Mouse (Mus musculus): ENCODE results near the gene Agrn. TPM values are rescaled to one million over a fixed set of nuclear protein-coding genes. Genes with fewer than 3 reads are reported as not detected.

Gene Agrn
- polyA plus RNA-seq, 1 experiment = 8.8 TPM

DNA sequence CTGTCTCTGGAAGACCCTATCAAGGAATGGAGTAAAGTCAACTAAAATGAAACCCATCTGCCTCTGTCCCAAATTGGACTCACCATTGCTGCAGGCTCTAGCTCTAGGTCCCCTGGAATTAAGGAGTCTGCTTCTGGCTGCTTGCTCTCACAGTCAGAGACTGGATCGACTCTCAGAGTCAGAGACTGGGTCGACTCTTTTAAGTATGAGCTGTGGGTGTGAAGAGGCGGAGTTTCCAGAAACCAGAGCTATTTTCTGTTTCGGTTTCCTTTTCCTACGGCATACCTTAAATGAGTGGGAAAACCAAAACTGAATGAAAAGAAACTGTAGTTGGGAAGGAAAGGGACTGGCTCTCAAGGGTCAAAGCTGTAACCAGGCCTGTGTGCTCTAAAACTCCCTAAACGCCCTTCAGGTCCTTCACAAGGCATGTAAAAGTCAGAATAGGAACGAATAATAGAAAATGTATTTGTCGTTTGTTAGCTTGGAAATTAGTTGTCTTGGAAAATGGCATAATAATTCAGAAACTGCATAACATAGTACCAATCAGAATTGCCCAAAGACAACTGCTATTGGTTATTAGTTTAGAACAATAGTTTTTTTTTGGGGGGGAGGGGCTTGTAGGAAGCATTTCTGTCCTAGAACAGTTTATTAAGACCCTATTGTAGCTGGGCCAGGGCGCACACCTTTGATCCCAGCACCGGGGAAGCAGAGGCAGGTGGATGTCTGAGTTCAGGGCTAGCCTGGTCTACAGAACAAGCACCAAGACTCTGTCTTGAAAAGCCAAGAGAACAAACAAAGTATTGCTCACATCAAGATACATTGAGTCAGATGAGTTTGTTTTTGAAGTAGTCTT, 3.6 kb upstream of the Agrn start, which contains the start of gene Isg15:
Gene Isg15 (minus strand): TSS at position 196 of the 853 bp plus-strand sequence.
- Histone ChIP-seq H3K27ac (ENCODE audit: control insufficient read depth, insufficient read depth, low read depth, low read length) (no peak within 1 kb of the TSS; the same call in 1 of the 2 replicates), H3K27me3 (ENCODE audit: control insufficient read depth, insufficient read depth, low read length) (no peaks in the 10 kb centered on the region), H3K36me3 (ENCODE audit: control insufficient read depth, insufficient read depth, low read length) (no peaks in the 10 kb centered on the region), H3K4me1 (ENCODE audit: control insufficient read depth, insufficient read depth, low read length) (peaks cover 7% of the 10 kb centered on the region), H3K4me3 (ENCODE audit: control insufficient read depth, low read depth, low read length) (no peak within 1 kb of the TSS)
- TF ChIP-seq CTCF (IDR thresholded peaks at IDR 0.05; ENCODE audit: control insufficient read depth, insufficient read depth, insufficient replicate concordance, low read depth, low read length) (no peak), POLR2A (IDR thresholded peaks at IDR 0.05; ENCODE audit: control insufficient read depth, low read depth, low read length) (no peak)

DNA sequence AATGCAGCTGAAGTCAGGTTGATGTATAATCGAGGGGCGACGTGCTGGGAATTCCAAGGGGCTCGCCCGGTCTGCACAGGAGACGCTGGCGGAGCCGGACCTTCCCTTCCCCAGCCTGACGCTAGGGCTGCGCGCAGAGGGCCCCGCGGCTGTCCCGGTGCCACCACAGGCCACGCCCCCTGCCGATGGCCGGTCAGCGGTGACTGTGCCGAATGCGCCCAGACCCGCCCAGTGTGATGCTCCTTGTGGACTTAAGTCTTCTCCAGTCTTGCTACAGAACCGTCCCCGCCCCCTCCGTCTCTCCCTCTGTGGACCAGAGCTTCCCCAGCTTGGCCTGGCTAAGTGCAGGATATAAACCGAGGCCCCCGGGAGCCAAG, 529 bp upstream of the Agrn start:
- H3K4me3 ChIP-seq (ENCODE audit: control insufficient read depth, low read depth, low read length) = peak overlapping the region; percentile 60
- H3K27me3 ChIP-seq (ENCODE audit: control insufficient read depth, insufficient read depth, low read length) = no peaks in the 10 kb centered on the region
- peaks cover 6% of the 10 kb centered on the region for H3K4me1 ChIP-seq (ENCODE audit: control insufficient read depth, insufficient read depth, low read length)
- TF ChIP-seq CTCF (IDR thresholded peaks at IDR 0.05; ENCODE audit: control insufficient read depth, insufficient read depth, insufficient replicate concordance, low read depth, low read length) = no peak
- no peak for TF ChIP-seq POLR2A (IDR thresholded peaks at IDR 0.05; ENCODE audit: control insufficient read depth, low read depth, low read length)
- H3K36me3 ChIP-seq (ENCODE audit: control insufficient read depth, insufficient read depth, low read length) = no peaks in the 10 kb centered on the region
- peak overlapping the region; percentile 5; the same call in 1 of the 2 replicates for H3K27ac ChIP-seq (ENCODE audit: control insufficient read depth, insufficient read depth, low read depth, low read length)

DNA sequence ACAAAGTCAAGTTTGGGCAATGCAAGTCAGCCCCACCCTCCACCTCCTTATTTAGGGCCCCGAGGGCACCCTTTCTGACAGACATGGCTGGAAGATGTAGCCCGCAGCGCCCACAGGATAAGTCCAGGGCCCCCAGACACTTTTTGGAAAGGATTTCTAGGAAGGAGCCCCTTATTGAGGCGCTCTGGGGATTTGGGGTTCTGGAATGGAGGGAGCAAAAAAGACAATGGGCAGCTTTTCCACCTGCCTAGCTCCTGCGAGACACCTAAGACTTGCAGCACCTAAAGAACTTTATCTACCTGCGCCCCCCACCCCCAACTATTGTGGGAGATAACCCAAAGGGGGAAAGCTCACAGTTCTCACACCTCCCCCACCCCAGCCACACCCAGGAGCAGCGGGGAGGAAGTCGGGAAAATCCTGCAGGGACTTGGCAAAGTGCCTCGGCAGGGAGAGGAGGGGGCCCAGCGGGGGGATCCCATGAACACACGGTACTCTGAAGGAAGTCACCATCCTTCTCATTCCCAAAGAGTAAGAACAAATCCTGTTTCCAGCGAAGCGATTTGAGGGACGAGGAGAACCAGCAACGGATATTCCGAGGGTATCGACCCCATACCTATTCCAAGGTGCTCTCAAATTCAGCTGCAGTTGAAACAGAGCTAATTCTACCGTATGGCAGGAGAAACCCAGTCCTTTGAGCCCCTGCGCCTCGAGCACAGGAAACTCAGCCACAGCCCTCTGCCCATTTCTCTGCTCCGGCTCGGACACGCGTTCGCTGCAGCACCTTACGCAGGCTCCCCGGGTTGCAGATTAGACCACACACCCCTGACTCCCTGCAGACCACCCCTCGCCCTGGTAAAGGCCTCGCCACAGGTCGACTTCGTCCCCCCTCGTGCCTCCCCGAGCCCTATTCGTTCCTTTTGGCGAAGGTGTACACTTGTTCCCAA, 1.1 kb downstream of the Agrn start:
- peaks cover 6% of the 10 kb centered on the region for H3K4me1 ChIP-seq (ENCODE audit: control insufficient read depth, insufficient read depth, low read length)
- H3K36me3 ChIP-seq (ENCODE audit: control insufficient read depth, insufficient read depth, low read length) = no peaks in the 10 kb centered on the region
- H3K27me3 ChIP-seq (ENCODE audit: control insufficient read depth, insufficient read depth, low read length) = no peaks in the 10 kb centered on the region
- TF ChIP-seq POLR2A (IDR thresholded peaks at IDR 0.05; ENCODE audit: control insufficient read depth, low read depth, low read length) (no peak), CTCF (IDR thresholded peaks at IDR 0.05; ENCODE audit: control insufficient read depth, insufficient read depth, insufficient replicate concordance, low read depth, low read length) (no peak)
- no peak overlapping the region for H3K27ac ChIP-seq (ENCODE audit: control insufficient read depth, insufficient read depth, low read depth, low read length)
- H3K4me3 ChIP-seq (ENCODE audit: control insufficient read depth, low read depth, low read length) = peak overlapping the region; percentile 55

DNA sequence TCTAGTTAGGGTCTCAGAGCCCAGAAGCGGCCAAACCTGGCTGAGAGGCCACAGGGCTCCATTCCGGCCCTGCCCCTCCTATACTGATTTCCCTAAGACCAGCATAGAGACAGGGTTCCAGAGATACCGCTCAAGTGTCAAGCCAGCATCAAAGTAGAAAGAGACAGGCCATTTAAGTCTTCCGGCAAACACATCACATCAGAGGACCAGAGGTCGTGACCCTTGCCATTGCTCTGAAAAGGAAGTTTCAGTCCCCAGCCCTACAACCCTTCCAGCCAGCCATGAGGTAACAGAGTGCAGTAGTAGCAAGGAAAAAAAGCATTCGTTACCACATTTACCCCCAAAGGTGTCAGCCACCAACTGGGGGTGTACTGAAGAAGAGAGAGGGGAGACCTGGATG, 2.9 kb downstream of the Agrn start:
- Histone ChIP-seq H3K27me3 (ENCODE audit: control insufficient read depth, insufficient read depth, low read length) (no peaks in the 10 kb centered on the region), H3K36me3 (ENCODE audit: control insufficient read depth, insufficient read depth, low read length) (no peaks in the 10 kb centered on the region), H3K4me3 (ENCODE audit: control insufficient read depth, low read depth, low read length) (no peak overlapping the region), H3K4me1 (ENCODE audit: control insufficient read depth, insufficient read depth, low read length) (peaks cover 6% of the 10 kb centered on the region), H3K27ac (ENCODE audit: control insufficient read depth, insufficient read depth, low read depth, low read length) (no peak overlapping the region)
- TF ChIP-seq POLR2A (IDR thresholded peaks at IDR 0.05; ENCODE audit: control insufficient read depth, low read depth, low read length) (no peak), CTCF (IDR thresholded peaks at IDR 0.05; ENCODE audit: control insufficient read depth, insufficient read depth, insufficient replicate concordance, low read depth, low read length) (no peak)

DNA sequence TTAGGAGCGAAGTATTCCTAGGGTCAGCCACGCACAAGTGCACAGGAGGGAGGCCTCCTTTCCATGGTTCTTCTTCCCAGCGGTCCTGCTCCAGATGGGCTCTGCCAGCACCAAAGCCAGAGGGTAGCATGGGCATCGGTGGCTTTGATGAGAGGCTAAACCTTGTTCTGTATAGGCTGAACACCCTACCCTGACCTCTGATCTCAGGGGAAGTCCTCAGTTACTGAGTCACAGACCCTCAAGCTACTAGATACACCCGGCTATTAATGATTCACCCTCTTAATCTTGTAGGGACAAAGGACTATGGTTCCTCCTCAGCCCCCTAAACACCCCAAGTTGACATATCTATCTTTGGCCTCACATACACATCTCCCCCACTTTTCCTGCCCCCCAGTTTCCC, 3.4 kb downstream of the Agrn start:
- Histone ChIP-seq H3K27ac (ENCODE audit: control insufficient read depth, insufficient read depth, low read depth, low read length) (no peak overlapping the region), H3K36me3 (ENCODE audit: control insufficient read depth, insufficient read depth, low read length) (no peaks in the 10 kb centered on the region), H3K4me3 (ENCODE audit: control insufficient read depth, low read depth, low read length) (no peak overlapping the region), H3K4me1 (ENCODE audit: control insufficient read depth, insufficient read depth, low read length) (peaks cover 6% of the 10 kb centered on the region), H3K27me3 (ENCODE audit: control insufficient read depth, insufficient read depth, low read length) (no peaks in the 10 kb centered on the region)
- TF ChIP-seq CTCF (IDR thresholded peaks at IDR 0.05; ENCODE audit: control insufficient read depth, insufficient read depth, insufficient replicate concordance, low read depth, low read length) = no peak
- no peak for TF ChIP-seq POLR2A (IDR thresholded peaks at IDR 0.05; ENCODE audit: control insufficient read depth, low read depth, low read length)

DNA sequence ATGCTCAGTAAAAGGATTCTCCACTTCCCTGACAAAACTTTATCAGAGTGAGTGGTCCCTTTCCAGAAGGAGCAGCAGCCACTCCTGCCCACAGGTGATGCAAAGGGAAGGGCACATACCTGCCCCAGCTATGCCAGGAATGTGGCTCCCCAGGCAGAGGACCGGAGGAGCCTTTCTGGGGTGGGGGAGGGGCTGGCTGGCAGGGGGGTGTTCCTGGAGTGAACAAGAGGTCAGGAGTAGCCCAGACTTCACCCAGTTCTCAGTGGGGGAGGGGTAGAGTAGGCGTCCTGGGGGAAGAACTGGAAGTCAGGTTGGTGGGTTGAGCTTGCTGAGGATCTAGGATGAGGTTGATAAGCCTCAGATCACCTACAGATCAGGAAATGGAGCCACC, 4.1 kb downstream of the Agrn start:
- no peaks in the 10 kb centered on the region for H3K27me3 ChIP-seq (ENCODE audit: control insufficient read depth, insufficient read depth, low read length)
- H3K27ac ChIP-seq (ENCODE audit: control insufficient read depth, insufficient read depth, low read depth, low read length) = no peak overlapping the region
- no peak overlapping the region for H3K4me3 ChIP-seq (ENCODE audit: control insufficient read depth, low read depth, low read length)
- H3K36me3 ChIP-seq (ENCODE audit: control insufficient read depth, insufficient read depth, low read length) = no peaks in the 10 kb centered on the region
- peaks cover 6% of the 10 kb centered on the region for H3K4me1 ChIP-seq (ENCODE audit: control insufficient read depth, insufficient read depth, low read length)
- TF ChIP-seq POLR2A (IDR thresholded peaks at IDR 0.05; ENCODE audit: control insufficient read depth, low read depth, low read length) (no peak), CTCF (IDR thresholded peaks at IDR 0.05; ENCODE audit: control insufficient read depth, insufficient read depth, insufficient replicate concordance, low read depth, low read length) (no peak)
